ENCODE assay signal across 8 mouse cellular contexts in the genomic region with DNA sequence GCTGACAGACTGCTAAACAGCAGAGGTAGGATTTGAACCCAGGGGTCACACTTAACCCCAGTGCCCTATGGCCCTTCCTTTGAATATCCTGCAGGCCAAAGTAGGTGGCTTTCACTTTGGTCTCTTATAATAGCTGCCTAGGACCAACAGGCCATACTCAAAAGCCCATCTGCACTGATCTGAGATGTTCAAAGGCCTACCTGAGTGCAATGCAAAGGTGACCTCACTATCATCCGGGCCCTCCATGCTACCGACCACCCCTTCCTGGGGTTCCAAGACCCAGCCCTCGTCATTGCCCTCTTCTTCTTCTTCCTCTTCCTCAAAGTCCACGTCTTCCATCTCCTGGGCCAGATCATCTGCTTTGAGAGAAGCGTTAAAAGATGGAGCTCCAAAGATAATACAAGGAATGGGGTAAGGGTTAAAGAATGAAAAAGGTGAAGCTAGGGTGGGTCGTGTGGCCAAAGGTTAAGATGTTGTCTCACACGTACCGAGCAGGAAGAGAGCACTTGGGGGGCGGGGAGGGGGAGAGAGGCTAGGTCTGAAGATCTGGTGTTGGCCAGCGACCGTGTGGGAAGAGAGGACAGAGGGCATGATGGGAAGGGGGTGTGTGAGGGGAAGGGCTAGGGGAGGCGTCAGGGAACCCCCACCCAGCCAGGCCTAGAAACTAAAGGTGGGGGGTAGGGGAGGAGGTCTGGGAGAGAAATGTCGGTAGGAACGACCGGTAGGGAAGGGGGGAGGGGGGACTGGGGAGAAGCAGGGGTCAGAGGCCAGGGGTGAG. TPM values are rescaled to one million over a fixed set of nuclear protein-coding genes. Genes with fewer than 3 reads are reported as not detected.
DNase-seq lines count a peak whose midpoint lies in the region; ATAC-seq lines count a peak whose summit lies in the region.

No protein-coding gene starts in this region.

- H3K9ac ChIP-seq in hindbrain, embryonic 13.5 days = peak overlapping the region; percentile 89

- no peaks in the 10 kb centered on the region for H3K9me3 ChIP-seq in hindbrain, embryonic 13.5 days

- DNase-seq in CD4-positive, CD25-positive, alpha-beta regulatory T cell, adult 2 months (ENCODE audit: low read depth, low spot score) = peak; percentile 74
- DNase-seq in adrenal gland, postnatal 14 days = peak; percentile 85
- DNase-seq in left cerebral cortex, postnatal 14 days (ENCODE audit: low spot score in 2 of 2) = peak; percentile 51 to 60
- peak; percentile 55 to 77 for DNase-seq in spleen, postnatal 4 days (ENCODE audit: low spot score in 2 of 2)

- H3K36me3 ChIP-seq in hindbrain, embryonic 13.5 days = peaks cover 45% of the 10 kb centered on the region

- peak overlapping the region; percentile 87 for H3K27ac ChIP-seq in hindbrain, embryonic 13.5 days

- no peak for ATAC-seq in CD4-positive, CD25-positive, alpha-beta regulatory T cell, adult 4 months
- peak; percentile 4 for ATAC-seq in erythroblast, adult 5-6 weeks (replicated peaks; ENCODE audit: low FRiP score, poor library complexity, severe bottlenecking)
- ATAC-seq in hindbrain, embryonic 13.5 days (ENCODE audit: low FRiP score) = peak; percentile 57
- ATAC-seq in megakaryocyte progenitor cell, adult 5-6 weeks (replicated peaks; ENCODE audit: poor library complexity) = peak; percentile 30

- peaks cover 33% of the 10 kb centered on the region for H3K4me1 ChIP-seq in hindbrain, embryonic 13.5 days (replicated peaks)

- H3K4me2 ChIP-seq in hindbrain, embryonic 13.5 days = peak overlapping the region; percentile 85

- intact Hi-C loops in left cerebral cortex, postnatal 14 days (cut with DNase I) = loop anchor here (2.0 to 5.0 kb wide), 2 partner anchors 47 to 77 kb away; a partner anchor contains a TSS

- WGBS in hindbrain, embryonic 13.5 days = 16% methylated on average over 15 of the region's 15 CpGs

- peak overlapping the region; percentile 78 for H3K4me3 ChIP-seq in hindbrain, embryonic 13.5 days

- H3K27me3 ChIP-seq in hindbrain, embryonic 13.5 days = no peaks in the 10 kb centered on the region

RNA-seq across cellular contexts. Expression of a gene that starts 0.7 kb away (rescaled TPM):
- polyA plus RNA-seq in CD4-positive, CD25-positive, alpha-beta regulatory T cell, adult 4 months (2017; shearing (Covaris generic)) = 100 to 1,000 TPM; 205 to 288 TPM
- 155 and 165 TPM in 2 replicates for total RNA-seq in adrenal gland, postnatal 14 days (2021)
- 4.6 and 10.4 TPM in 2 replicates for total RNA-seq in erythroblast, adult 5-6 weeks (2015; ENCODE audit: low replicate concordance)
- 15.3 and 27.6 TPM in 2 replicates for total RNA-seq in erythroblast, adult 5-6 weeks (2017; ENCODE audit: low replicate concordance)
- 199 and 206 TPM in 2 replicates for polyA plus RNA-seq in hindbrain, embryonic 13.5 days (2015; fragmentation: Nextera tagmentation; extraction: Ambion mirVana)
- 100 to 1,000 TPM; 135 to 137 TPM for total RNA-seq in left cerebral cortex, postnatal 14 days (2021)
- total RNA-seq in megakaryocyte progenitor cell, adult 5-6 weeks (2015) = 45.3 and 49.7 TPM in 2 replicates
- total RNA-seq in megakaryocyte progenitor cell, adult 5-6 weeks (2017) = 98.1 and 104 TPM in 2 replicates

RNA-seq across cellular contexts. Expression of a gene that starts 0.9 kb away (rescaled TPM):
- polyA plus RNA-seq in CD4-positive, CD25-positive, alpha-beta regulatory T cell, adult 4 months (2017; shearing (Covaris generic)) = 10 to 100 TPM; 78.8 to 83.8 TPM
- 111 and 115 TPM in 2 replicates for total RNA-seq in adrenal gland, postnatal 14 days (2021)
- 7.1 and 17.7 TPM in 2 replicates for total RNA-seq in erythroblast, adult 5-6 weeks (2015; ENCODE audit: low replicate concordance)
- 2.4 TPM in 1 of 2 replicates, not detected in the other for total RNA-seq in erythroblast, adult 5-6 weeks (2017; ENCODE audit: low replicate concordance)
- 98.2 and 102 TPM in 2 replicates for polyA plus RNA-seq in hindbrain, embryonic 13.5 days (2015; fragmentation: Nextera tagmentation; extraction: Ambion mirVana)
- 100 to 1,000 TPM; 118 to 134 TPM for total RNA-seq in left cerebral cortex, postnatal 14 days (2021)
- 29.8 and 32.4 TPM in 2 replicates for total RNA-seq in megakaryocyte progenitor cell, adult 5-6 weeks (2015)
- total RNA-seq in megakaryocyte progenitor cell, adult 5-6 weeks (2017) = 11.2 and 21.6 TPM in 2 replicates

RNA-seq across cellular contexts. Expression of a gene that starts 5.5 kb away (rescaled TPM):
- polyA plus RNA-seq in CD4-positive, CD25-positive, alpha-beta regulatory T cell, adult 4 months (2017; shearing (Covaris generic)) = 1 to 10 TPM in 1 of 2 experiments, not detected in 1; 1.1 TPM
- not detected in 2 replicates for total RNA-seq in adrenal gland, postnatal 14 days (2021)
- total RNA-seq in erythroblast, adult 5-6 weeks (2015; ENCODE audit: low replicate concordance) = not detected in 2 replicates
- total RNA-seq in erythroblast, adult 5-6 weeks (2017; ENCODE audit: low replicate concordance) = not detected in 2 replicates
- 0.42 TPM in 1 of 2 replicates, not detected in the other for polyA plus RNA-seq in hindbrain, embryonic 13.5 days (2015; fragmentation: Nextera tagmentation; extraction: Ambion mirVana)
- total RNA-seq in left cerebral cortex, postnatal 14 days (2021) = not detected
- total RNA-seq in megakaryocyte progenitor cell, adult 5-6 weeks (2015) = 0.12 TPM in 1 of 2 replicates, not detected in the other
- total RNA-seq in megakaryocyte progenitor cell, adult 5-6 weeks (2017) = not detected in 2 replicates

RNA-seq across cellular contexts. Expression of a gene that starts 21.5 kb away (rescaled TPM):
- polyA plus RNA-seq in CD4-positive, CD25-positive, alpha-beta regulatory T cell, adult 4 months (2017; shearing (Covaris generic)) = 10 to 100 TPM; 16.7 to 27.5 TPM
- total RNA-seq in adrenal gland, postnatal 14 days (2021) = 66.7 and 82.3 TPM in 2 replicates
- total RNA-seq in erythroblast, adult 5-6 weeks (2015; ENCODE audit: low replicate concordance) = 2.1 and 4.2 TPM in 2 replicates
- total RNA-seq in erythroblast, adult 5-6 weeks (2017; ENCODE audit: low replicate concordance) = 1.9 and 2.6 TPM in 2 replicates
- polyA plus RNA-seq in hindbrain, embryonic 13.5 days (2015; fragmentation: Nextera tagmentation; extraction: Ambion mirVana) = 7.8 and 8.6 TPM in 2 replicates
- total RNA-seq in left cerebral cortex, postnatal 14 days (2021) = 10 to 100 TPM; 16.3 to 17.8 TPM
- total RNA-seq in megakaryocyte progenitor cell, adult 5-6 weeks (2015) = 13.6 and 13.8 TPM in 2 replicates
- total RNA-seq in megakaryocyte progenitor cell, adult 5-6 weeks (2017) = 14.0 and 18.4 TPM in 2 replicates

RNA-seq across cellular contexts. Expression of a gene that starts 48.0 kb away (rescaled TPM):
- 100 to 1,000 TPM; 614 to 635 TPM for polyA plus RNA-seq in CD4-positive, CD25-positive, alpha-beta regulatory T cell, adult 4 months (2017; shearing (Covaris generic))
- 177 and 194 TPM in 2 replicates for total RNA-seq in adrenal gland, postnatal 14 days (2021)
- 283 and 297 TPM in 2 replicates for total RNA-seq in erythroblast, adult 5-6 weeks (2015; ENCODE audit: low replicate concordance)
- total RNA-seq in erythroblast, adult 5-6 weeks (2017; ENCODE audit: low replicate concordance) = 147 and 152 TPM in 2 replicates
- polyA plus RNA-seq in hindbrain, embryonic 13.5 days (2015; fragmentation: Nextera tagmentation; extraction: Ambion mirVana) = 390 and 405 TPM in 2 replicates
- total RNA-seq in left cerebral cortex, postnatal 14 days (2021) = 100 to 1,000 TPM; 281 to 300 TPM
- total RNA-seq in megakaryocyte progenitor cell, adult 5-6 weeks (2015) = 802 and 912 TPM in 2 replicates
- total RNA-seq in megakaryocyte progenitor cell, adult 5-6 weeks (2017) = 414 and 435 TPM in 2 replicates
